Mouse (Mus musculus) gastrocnemius, postnatal 25 days (tissue): ENCODE data around the gene Vmn1r225. TPM values are rescaled to one million over a fixed set of nuclear protein-coding genes. Genes with fewer than 3 reads are reported as not detected.
"Not testable (repeated sequence)": the region's sequence is repeated elsewhere in the genome, so short reads cannot be mapped to it uniquely, and the experiment has no call there.

Source experiments
- DNase-seq: peaks from one replicate; pipeline ENCODE4 v3.0.0; 2022
- long read RNA-seq, 2 experiments: library from polyadenylated mRNA; stranded (forward); transcript quantifications; one replicate each; pipeline ENCODE4 v2.0.0; 2021
- total RNA-seq, 2 experiments: library from RNA; stranded (reverse); gene quantifications; 1 replicate in 1 of 2; 2 replicates in 1 of 2; pipeline ENCODE4 v1.2.3; 2021

Gene Vmn1r225
- not detected for total RNA-seq
- long read RNA-seq, experiment 1: 0 reads
- long read RNA-seq, experiment 2: 0 reads

- DNase-seq: no peak
Observed at GRCm38 (mm10) chr17:20497858-20498257, at the start of gene Vmn1r225. Gene Vmn1r225 (plus strand): TSS chr17:20498158.

GRCm38 (mm10) chr17:20473311-20473710 lies 24.6 kb upstream of the Vmn1r225 start:
- DNase-seq: no peak

- no peak for DNase-seq
Observed at GRCm38 (mm10) chr17:20481231-20481630, 16.7 kb upstream of the Vmn1r225 start, which contains the start of gene Vmn2r108. Gene Vmn2r108 (minus strand): TSS chr17:20481331.

- DNase-seq: not testable (repeated sequence)
Observed at GRCm38 (mm10) chr17:20508247-20508646, 10.3 kb downstream of the Vmn1r225 start.

Other genes with a start within 250 kb of the Vmn1r225 start
- not detected for gene Vmn2r106, start 212.6 kb upstream of the Vmn1r225 start, total RNA-seq
- gene Vmn2r107, start 152.9 kb upstream of the Vmn1r225 start, total RNA-seq: not detected
- gene Vmn1r224, start 84.0 kb upstream of the Vmn1r225 start, total RNA-seq: not detected
- gene Vmn2r108, start 16.8 kb upstream of the Vmn1r225 start, total RNA-seq: not detected
- gene Vmn2r109, start 66.6 kb downstream of the Vmn1r225 start, total RNA-seq: not detected
- not detected for gene Vmn2r110, start 98.3 kb downstream of the Vmn1r225 start, total RNA-seq
- not detected for gene Fpr-rs3, start 126.7 kb downstream of the Vmn1r225 start, total RNA-seq
- not detected for gene Vmn1r226, start 184.7 kb downstream of the Vmn1r225 start, total RNA-seq
- gene Vmn1r227, start 231.7 kb downstream of the Vmn1r225 start, total RNA-seq: not detected